In the genomic region with DNA sequence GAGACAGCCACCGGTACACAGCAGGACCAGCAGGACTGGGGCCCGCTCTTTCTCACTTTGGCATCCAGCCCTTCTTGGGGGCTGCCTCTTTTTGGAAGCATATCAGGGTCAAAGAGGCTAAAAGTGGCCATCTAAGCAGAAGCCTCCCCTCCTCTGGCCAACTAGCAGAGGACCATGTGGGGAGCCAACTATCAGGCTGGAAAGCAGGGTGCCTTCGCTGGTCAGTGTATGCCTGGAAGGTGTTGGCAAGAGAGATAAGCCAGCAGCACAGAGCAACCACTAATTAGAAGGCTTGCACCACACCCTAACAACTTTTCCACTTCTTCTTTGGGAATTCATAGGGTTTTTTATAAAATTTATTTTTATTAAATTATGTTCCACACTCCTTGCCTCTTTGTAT, we compare ENCODE assay signal across 9 mouse cellular contexts. TPM values are rescaled to one million over a fixed set of nuclear protein-coding genes. Genes with fewer than 3 reads are reported as not detected.
DNase-seq lines count a peak whose midpoint lies in the region; ATAC-seq and TF ChIP-seq lines count a peak whose summit lies in the region.
"Had no signal": no experiment of that assay in that cellular context is flagged by ENCODE, and none has a peak within 500 bp of the region (broad histone marks: within the 10 kb centered on the region; RNA-seq: fewer than 3 reads in every experiment).

No protein-coding gene starts in this region.

- TF ChIP-seq CTCF in layer of hippocampus, adult 2 months (conservative IDR thresholded peaks at IDR 0.05) = no peak

- H3K4me2 ChIP-seq in forebrain, embryonic 11.5 days (ENCODE audit: low read depth, low read length, severe bottlenecking) = peak overlapping the region; percentile 85
- peak overlapping the region; percentile 74 for H3K4me2 ChIP-seq in intestine, embryonic 16.5 days (ENCODE audit: low read depth, low read length)
- peak overlapping the region; percentile 69 for H3K4me2 ChIP-seq in neural tube, embryonic 13.5 days

- no peaks in the 10 kb centered on the region for H3K36me3 ChIP-seq in forebrain, embryonic 11.5 days (ENCODE audit: control insufficient read depth, insufficient read depth, low read length)
- no peaks in the 10 kb centered on the region for H3K36me3 ChIP-seq in intestine, embryonic 16.5 days (ENCODE audit: control insufficient read depth, insufficient read depth, low read length)
- no peaks in the 10 kb centered on the region for H3K36me3 ChIP-seq in neural tube, embryonic 13.5 days

- no peak for DNase-seq in layer of hippocampus, adult 2 months (ENCODE audit: low spot score in 2 of 2)
- no peak for DNase-seq in layer of hippocampus, postnatal 10 days (ENCODE audit: low spot score in 2 of 2)
- no peak for DNase-seq in forebrain, embryonic 11.5 days (ENCODE audit: low spot score)
- no peak for DNase-seq in ovary, postnatal 36 days (ENCODE audit: low spot score)
- DNase-seq in urinary bladder, adult 18-20 months (ENCODE audit: low spot score in 2 of 2) = no peak
- no peak for DNase-seq in adrenal gland, adult 18-20 months (ENCODE audit: low spot score in 2 of 2)

- H3K9ac ChIP-seq in forebrain, embryonic 11.5 days (ENCODE audit: low read length) = peak overlapping the region; percentile 68
- H3K9ac ChIP-seq in intestine, embryonic 16.5 days (ENCODE audit: low read depth, low read length) = peak overlapping the region; percentile 74
- H3K9ac ChIP-seq in neural tube, embryonic 13.5 days = peak overlapping the region; percentile 71

- 39% methylated on average over 3 of the region's 3 CpGs for WGBS in forebrain, embryonic 11.5 days
- WGBS in intestine, embryonic 16.5 days = 34% methylated on average over 3 of the region's 3 CpGs
- 32% methylated on average over 3 of the region's 3 CpGs for WGBS in neural tube, embryonic 13.5 days

- ATAC-seq in forebrain, embryonic 11.5 days (replicated peaks; ENCODE audit: low FRiP score) = peak; percentile 47; the same call in 1 of the 2 replicates
- ATAC-seq in intestine, embryonic 16.5 days = peak; percentile 29
- ATAC-seq in neural tube, embryonic 13.5 days (ENCODE audit: low read depth) = 0 out of 2 replicates have a peak, but pooled peaks have one; percentile 20

- peak overlapping the region; percentile 48 for H3K4me3 ChIP-seq in layer of hippocampus, adult 2 months
- peak overlapping the region; percentile 41 for H3K4me3 ChIP-seq in forebrain, embryonic 11.5 days (ENCODE audit: low read depth, low read length)
- H3K4me3 ChIP-seq in intestine, embryonic 16.5 days (ENCODE audit: low read length) = peak overlapping the region; percentile 57
- H3K4me3 ChIP-seq in neural tube, embryonic 13.5 days = peak overlapping the region; percentile 46

- peak overlapping the region; percentile 82 for H3K27ac ChIP-seq in layer of hippocampus, adult 2 months
- H3K27ac ChIP-seq in forebrain, embryonic 11.5 days (ENCODE audit: low read depth, low read length) = no peak overlapping the region
- peak overlapping the region; percentile 79; the same call in 1 of the 2 replicates for H3K27ac ChIP-seq in intestine, embryonic 16.5 days (ENCODE audit: low read length)
- H3K27ac ChIP-seq in neural tube, embryonic 13.5 days (replicated peaks) = peak overlapping the region; percentile 61; the same call in 1 of the 2 replicates

- no peaks in the 10 kb centered on the region; the same call in 1 of the 2 replicates for H3K27me3 ChIP-seq in forebrain, embryonic 11.5 days (ENCODE audit: control insufficient read depth, insufficient read depth, low read length)
- no peaks in the 10 kb centered on the region for H3K27me3 ChIP-seq in intestine, embryonic 16.5 days (replicated peaks; ENCODE audit: control insufficient read depth, insufficient read depth, low read length)
- H3K27me3 ChIP-seq in neural tube, embryonic 13.5 days = peaks cover 9% of the 10 kb centered on the region

- H3K4me1 ChIP-seq in forebrain, embryonic 11.5 days (replicated peaks; ENCODE audit: control insufficient read depth, insufficient read depth, low read length) = peaks cover 5% of the 10 kb centered on the region; the same call in 1 of the 2 replicates
- peaks cover 9% of the 10 kb centered on the region; the same call in 1 of the 2 replicates for H3K4me1 ChIP-seq in intestine, embryonic 16.5 days (ENCODE audit: control insufficient read depth, insufficient read depth, low read length)
- peaks cover 42% of the 10 kb centered on the region for H3K4me1 ChIP-seq in neural tube, embryonic 13.5 days (replicated peaks)

- H3K9me3 ChIP-seq in forebrain, embryonic 11.5 days (ENCODE audit: control insufficient read depth, low read length) = no peaks in the 10 kb centered on the region
- H3K9me3 ChIP-seq in intestine, embryonic 16.5 days (ENCODE audit: control insufficient read depth, low read length) = no peaks in the 10 kb centered on the region
- H3K9me3 ChIP-seq in neural tube, embryonic 13.5 days = no peaks in the 10 kb centered on the region

RNA-seq across cellular contexts. Expression of gene Daam2, which starts 0.3 kb away (rescaled TPM):
- total RNA-seq in layer of hippocampus, adult 2 months (2021) = 10 to 100 TPM; 61.2 to 66.7 TPM
- total RNA-seq in layer of hippocampus, postnatal 10 days (2021) = 10 to 100 TPM; 48.0 to 52.6 TPM
- polyA plus RNA-seq in forebrain, embryonic 11.5 days (2014; fragmentation: Nextera tagmentation; extraction: Ambion mirVana) = 1.5 and 1.9 TPM in 2 replicates
- polyA plus RNA-seq in intestine, embryonic 16.5 days (2015; fragmentation: Nextera tagmentation; extraction: Ambion mirVana) = 3.3 and 3.5 TPM in 2 replicates
- 6.8 and 7.7 TPM in 2 replicates for polyA plus RNA-seq in neural tube, embryonic 13.5 days (2015; fragmentation: Nextera tagmentation; extraction: Ambion mirVana)
- 10 to 100 TPM; 27.2 to 28.9 TPM for total RNA-seq in adrenal gland, adult 18-20 months (2021)

RNA-seq across cellular contexts. Expression of gene Kif6, which starts 50.4 kb away (rescaled TPM):
- total RNA-seq in layer of hippocampus, adult 2 months (2021) = 1 to 10 TPM; 5.0 to 6.1 TPM
- total RNA-seq in layer of hippocampus, postnatal 10 days (2021) = 1 to 10 TPM; 2.2 to 3.4 TPM
- 3.1 and 3.4 TPM in 2 replicates for polyA plus RNA-seq in forebrain, embryonic 11.5 days (2014; fragmentation: Nextera tagmentation; extraction: Ambion mirVana)
- 1.1 and 1.2 TPM in 2 replicates for polyA plus RNA-seq in intestine, embryonic 16.5 days (2015; fragmentation: Nextera tagmentation; extraction: Ambion mirVana)
- polyA plus RNA-seq in neural tube, embryonic 13.5 days (2015; fragmentation: Nextera tagmentation; extraction: Ambion mirVana) = 3.0 and 3.3 TPM in 2 replicates
- total RNA-seq in adrenal gland, adult 18-20 months (2021) = under 1 TPM; 0.38 to 0.46 TPM
- total RNA-seq: common myeloid progenitor, adult 5-6 weeks had no signal
